Mouse (Mus musculus) activated CD4-positive, CD25-positive, alpha-beta regulatory T cell (primary cell): ENCODE measurements around the gene Rtn4rl2. TPM values are rescaled to one million over a fixed set of nuclear protein-coding genes. Genes with fewer than 3 reads are reported as not detected.

Source experiments
- polyA plus RNA-seq, 2 experiments: library from polyadenylated mRNA; unstranded; fragments of 100-300 nt; shearing (Covaris generic); gene quantifications; one replicate each; pipeline ENCODE4 v1.2.1; 2017

The Rtn4rl2 gene
- not detected for polyA plus RNA-seq

DNA sequence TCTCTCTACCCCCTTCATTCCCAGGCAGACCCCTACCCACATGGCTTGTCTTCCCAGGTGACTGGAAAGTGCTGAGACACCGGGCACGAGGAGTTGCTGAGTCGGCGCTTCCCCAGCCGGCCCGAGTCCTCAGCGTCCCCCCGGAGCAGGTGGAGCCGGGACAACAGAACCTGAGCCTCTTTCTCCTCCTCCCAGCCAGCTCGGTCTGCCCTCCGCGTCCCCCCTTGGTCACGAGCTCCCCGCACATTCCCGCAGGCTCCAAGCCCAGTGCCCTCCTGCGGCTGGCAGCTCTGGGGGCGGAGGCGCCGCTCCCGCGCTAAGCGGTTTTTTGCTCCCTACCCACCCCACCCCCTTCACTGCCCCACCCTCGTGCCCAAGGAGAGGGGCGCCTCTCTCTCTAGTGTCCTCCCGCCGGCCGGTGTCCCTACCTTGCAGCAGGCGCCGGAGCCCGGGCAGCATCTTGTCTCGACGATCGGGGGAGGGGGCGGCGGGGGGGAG, at the start of gene Rtn4rl2:
TSS of gene Rtn4rl2 (minus strand) at position 477 of the 498 bp plus-strand sequence.

GRCm38 (mm10) chr2:84838593-84838949, 47.9 kb downstream of the Rtn4rl2 start, which contains the start of gene Slc43a1:
Gene Slc43a1, plus strand, starts transcription at chr2:84838850.

DNA sequence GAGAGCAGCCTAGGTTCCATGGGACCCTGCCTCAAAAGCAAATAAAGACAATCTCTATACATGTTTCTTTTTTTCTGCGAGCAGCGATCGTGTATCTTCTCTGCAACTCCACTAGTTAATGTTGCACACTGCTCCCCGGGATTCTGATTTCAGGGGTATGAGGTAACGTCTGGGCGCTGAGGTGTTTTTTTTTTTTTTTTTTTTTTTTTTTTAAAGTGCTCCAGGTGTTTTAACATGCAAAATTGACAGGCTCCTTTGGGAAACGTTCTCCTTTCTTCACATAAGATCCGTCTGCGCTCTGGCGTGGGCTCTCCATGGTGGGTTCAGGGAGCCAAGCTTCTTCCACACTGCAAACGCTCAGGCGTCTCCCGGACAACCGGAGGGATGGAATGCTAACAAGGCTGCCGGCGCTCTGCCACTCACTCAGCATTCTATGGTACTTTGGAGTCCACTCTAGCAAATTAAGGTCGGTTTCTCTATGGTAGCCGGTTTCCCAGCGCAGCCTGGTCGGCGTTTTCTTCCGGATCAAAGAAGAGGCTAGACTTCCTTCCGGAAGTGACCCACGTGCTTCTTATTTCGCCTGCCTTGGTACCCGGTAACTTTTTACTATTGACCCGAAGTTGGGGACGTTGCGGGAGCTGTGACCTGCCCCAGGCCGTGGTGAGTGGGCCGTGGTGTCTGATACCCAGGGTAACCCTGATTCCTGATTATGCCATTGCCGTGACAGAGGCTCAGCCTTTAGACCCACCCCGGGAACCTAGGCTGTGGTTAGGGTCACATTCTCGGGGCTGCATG, 59.8 kb downstream of the Rtn4rl2 start, which contains the start of gene Timm10:
TSS of gene Timm10 (plus strand) at position 510 of the 795 bp plus-strand sequence.

GRCm38 (mm10) chr2:84822552-84822951, 64.0 kb downstream of the Rtn4rl2 start, which contains the start of gene Smtnl1:
Gene Smtnl1, minus strand, starts transcription at chr2:84822652.

Other genes with a start within 250 kb of the Rtn4rl2 start
- gene Ctnnd1, start 235.9 kb downstream of the Rtn4rl2 start, polyA plus RNA-seq: 1 to 10 TPM in 1 of 2 experiments, under 1 TPM in 1; 0.62 to 2.2 TPM
- under 1 TPM in 1 of 2 experiments, not detected in 1; 0.23 TPM for gene Btbd18, start 227.6 kb downstream of the Rtn4rl2 start, polyA plus RNA-seq
- 100 to 1,000 TPM; 110 to 128 TPM for gene Selenoh, start 215.9 kb downstream of the Rtn4rl2 start, polyA plus RNA-seq
- gene Gm28635, start 208.7 kb downstream of the Rtn4rl2 start, polyA plus RNA-seq: not detected
- 10 to 100 TPM; 31.4 to 34.1 TPM for gene Med19, start 208.3 kb downstream of the Rtn4rl2 start, polyA plus RNA-seq
- gene Tmx2, start 207.6 kb downstream of the Rtn4rl2 start, polyA plus RNA-seq: 10 to 100 TPM; 70.5 to 91.6 TPM
- gene Zdhhc5, start 171.5 kb downstream of the Rtn4rl2 start, polyA plus RNA-seq: 10 to 100 TPM; 27.5 to 46.1 TPM
- gene Clp1, start 159.4 kb downstream of the Rtn4rl2 start, polyA plus RNA-seq: 10 to 100 TPM; 49.8 to 53.2 TPM
- gene Ypel4, start 152.7 kb downstream of the Rtn4rl2 start, polyA plus RNA-seq: 1 to 10 TPM in 1 of 2 experiments, under 1 TPM in 1; 0.31 to 1.1 TPM
- not detected for gene Gm19426, start 143.1 kb downstream of the Rtn4rl2 start, polyA plus RNA-seq
- gene Serping1, start 111.3 kb downstream of the Rtn4rl2 start, polyA plus RNA-seq: not detected
- 10 to 100 TPM; 23.1 to 71.4 TPM for gene Ube2l6, start 87.9 kb downstream of the Rtn4rl2 start, polyA plus RNA-seq
- gene Smtnl1, start 64.1 kb downstream of the Rtn4rl2 start, polyA plus RNA-seq: under 1 TPM in 1 of 2 experiments, not detected in 1; 0.16 TPM
- gene Timm10, start 59.7 kb downstream of the Rtn4rl2 start, polyA plus RNA-seq: 10 to 100 TPM; 21.9 to 43.6 TPM
- 1 to 10 TPM; 7.3 to 8.2 TPM for gene Slc43a1, start 47.9 kb downstream of the Rtn4rl2 start, polyA plus RNA-seq
- 10 to 100 TPM; 10.3 to 15.7 TPM for gene Slc43a3, start 49.9 kb upstream of the Rtn4rl2 start, polyA plus RNA-seq
- gene Prg2, start 93.8 kb upstream of the Rtn4rl2 start, polyA plus RNA-seq: 1 to 10 TPM; 7.7 to 8.3 TPM
- under 1 TPM; 0.29 to 0.43 TPM for gene Prg3, start 101.5 kb upstream of the Rtn4rl2 start, polyA plus RNA-seq
- 100 to 1,000 TPM; 162 to 179 TPM for gene Ssrp1, start 150.5 kb upstream of the Rtn4rl2 start, polyA plus RNA-seq
- 1 to 10 TPM in 1 of 2 experiments, not detected in 1; 2.1 TPM for gene P2rx3, start 150.8 kb upstream of the Rtn4rl2 start, polyA plus RNA-seq
- gene Tnks1bp1, start 161.3 kb upstream of the Rtn4rl2 start, polyA plus RNA-seq: 10 to 100 TPM in 1 of 2 experiments, 1 to 10 TPM in 1; 9.3 to 12.7 TPM
- under 1 TPM in 1 of 2 experiments, not detected in 1; 0.32 TPM for gene Aplnr, start 249.5 kb upstream of the Rtn4rl2 start, polyA plus RNA-seq